Mouse (Mus musculus) spleen, adult 12 weeks (tissue): Measurements from ENCODE around the gene Psap.

Experiments
- DNase-seq: peaks from one replicate; pipeline ENCODE4 v3.0.0; 2022; ENCODE audit warnings: low spot score

The Psap gene

DNA sequence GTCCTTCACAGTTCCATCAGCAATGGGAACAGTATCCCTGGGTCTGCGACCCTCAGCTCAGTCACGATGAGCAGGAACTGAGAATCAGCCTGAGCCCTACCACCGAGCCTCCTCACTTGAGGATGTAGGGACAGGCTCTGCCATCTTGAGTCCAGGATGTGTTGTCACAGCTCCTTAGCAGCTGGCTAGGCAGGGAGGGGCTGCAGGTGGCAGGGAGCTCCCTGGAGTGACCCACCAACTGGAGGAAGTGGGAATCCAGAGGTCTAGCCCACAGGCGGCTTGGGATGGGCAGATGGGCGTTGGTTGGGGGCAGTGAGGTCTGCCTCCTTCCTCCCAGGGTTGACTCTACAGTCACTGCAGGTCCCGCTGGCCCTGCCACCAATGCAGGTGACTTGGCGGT is 14.1 kb upstream of the Psap start:
- DNase-seq = no peak

DNA sequence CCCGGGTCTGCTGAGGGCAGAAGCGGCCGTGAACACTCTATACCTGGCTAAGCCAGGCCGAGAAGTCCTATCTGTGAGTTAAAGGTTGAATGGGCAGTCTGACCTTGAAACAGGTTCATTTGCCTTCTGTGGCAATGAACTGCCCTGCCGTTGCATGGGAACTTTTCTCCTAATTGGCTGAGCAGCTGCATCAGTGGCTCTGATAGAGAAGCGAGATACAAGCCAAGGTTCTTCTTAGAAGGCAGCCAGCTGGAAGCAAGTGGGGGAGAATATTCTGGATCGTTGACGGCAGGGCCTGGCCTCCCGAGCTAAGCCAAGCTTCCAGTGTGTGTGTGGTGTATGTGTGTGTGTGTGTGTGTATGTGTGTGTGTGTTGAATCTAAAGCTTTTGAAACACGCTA is 12.2 kb upstream of the Psap start:
- DNase-seq = no peak

DNA sequence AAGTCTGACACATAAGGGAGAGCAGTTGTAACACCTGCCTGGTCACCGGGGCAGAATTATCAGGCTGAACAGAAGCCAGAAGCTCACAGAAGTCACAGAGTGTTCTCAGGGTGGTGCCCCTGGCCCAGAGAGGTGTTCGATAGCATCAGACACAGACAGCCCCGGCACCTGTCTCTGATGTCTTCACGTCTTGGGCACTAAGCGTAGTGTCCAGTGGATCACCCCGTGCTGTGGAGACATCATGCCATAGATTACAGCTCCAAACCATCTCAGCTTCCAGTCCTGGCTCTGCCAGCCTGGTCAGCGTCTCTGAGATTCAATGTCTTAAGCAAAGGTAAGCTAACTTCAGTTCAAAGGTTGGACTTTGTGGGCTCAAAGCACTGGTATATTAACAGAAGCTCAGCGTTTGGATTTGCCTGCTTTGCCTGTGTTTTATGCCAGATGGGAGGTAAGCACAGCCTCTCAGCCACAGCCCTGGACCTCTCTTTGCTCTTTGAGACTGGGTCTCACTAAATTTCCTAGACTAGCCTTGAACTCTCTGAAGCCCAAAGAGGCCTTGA is 10.5 kb upstream of the Psap start:
- DNase-seq = no peak

DNA sequence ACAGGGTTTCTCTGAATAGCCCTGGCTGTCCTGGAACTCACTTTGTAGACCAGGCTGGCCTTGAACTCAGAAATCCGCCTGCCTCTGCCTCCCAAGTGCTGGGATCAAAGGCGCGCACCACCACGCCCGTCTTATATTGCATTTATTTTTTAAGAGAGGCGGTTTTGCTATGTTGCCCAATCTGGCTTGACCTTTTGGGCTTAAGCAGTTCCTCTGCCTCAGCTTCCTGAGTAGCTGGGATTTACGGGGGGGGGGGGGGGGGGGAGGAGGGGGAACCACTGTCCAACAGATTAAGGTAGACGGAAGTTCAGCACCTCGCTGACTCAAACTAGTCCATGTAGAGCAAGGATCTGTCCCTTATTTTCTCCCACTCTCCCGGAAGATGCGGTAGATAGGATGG is 8.7 kb upstream of the Psap start:
- no peak for DNase-seq

DNA sequence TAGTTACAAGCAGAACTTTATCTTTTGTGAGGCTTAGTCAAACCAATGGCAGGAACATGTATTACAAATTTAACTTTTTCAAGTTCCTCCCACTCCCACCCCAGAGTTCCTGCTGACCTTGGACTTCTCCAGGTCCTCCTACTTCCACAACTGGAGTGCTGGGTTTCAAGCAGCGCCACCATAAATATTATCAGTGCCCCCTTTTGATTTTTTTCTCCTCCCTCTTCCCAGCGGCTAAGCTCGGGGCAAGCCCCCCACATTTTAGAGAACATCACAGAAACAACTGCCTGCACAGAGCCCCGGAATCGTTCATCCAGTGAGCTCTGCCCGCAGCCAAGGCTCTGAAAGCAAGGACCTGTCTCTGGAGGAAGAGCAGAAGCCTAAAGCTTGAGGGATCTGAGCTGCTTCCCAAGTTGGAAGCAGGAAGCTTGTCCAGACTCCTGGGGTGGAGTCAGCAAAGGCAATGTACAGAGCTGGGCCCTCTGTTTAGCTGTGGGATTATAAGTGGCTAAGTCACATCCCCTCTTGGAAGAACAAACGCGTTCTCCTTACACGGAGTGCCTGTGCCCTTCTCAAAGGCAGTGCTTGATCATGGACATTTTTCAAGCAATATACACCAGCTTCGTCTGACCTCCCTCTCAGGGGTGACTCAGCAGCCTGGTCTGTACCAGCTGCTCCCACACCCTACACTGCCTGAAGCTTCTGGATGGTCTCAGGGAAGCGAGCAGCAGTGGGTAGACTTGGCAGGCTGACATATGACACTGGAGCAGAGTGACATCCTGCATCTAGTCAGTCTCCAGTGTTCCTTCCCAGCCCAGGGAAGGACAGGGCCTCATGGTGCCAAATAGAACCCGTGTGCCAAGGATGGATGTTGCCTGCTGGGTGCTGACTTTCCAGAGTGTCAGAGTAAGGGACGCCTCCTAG is 8.0 kb upstream of the Psap start:
- no peak for DNase-seq

DNA sequence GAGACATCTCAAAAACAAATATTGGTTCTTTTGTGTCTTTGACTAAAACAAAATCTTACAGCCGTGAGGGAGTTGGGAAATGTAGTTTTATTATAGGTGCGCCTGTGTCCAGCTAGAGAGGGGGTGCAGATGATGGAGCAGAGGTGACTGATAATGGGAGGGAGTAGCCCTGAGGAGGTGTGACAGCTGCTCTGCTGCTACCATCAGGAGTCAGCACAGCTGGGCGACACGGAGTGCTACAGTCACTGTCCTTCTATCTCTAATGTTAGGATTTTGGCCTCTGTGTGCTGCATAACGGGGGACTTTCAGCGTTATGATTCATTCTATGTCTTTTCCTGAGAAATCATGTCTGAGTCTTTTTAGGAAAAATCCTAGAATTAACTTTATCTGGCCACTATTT is 6.4 kb upstream of the Psap start:
- no peak for DNase-seq

DNA sequence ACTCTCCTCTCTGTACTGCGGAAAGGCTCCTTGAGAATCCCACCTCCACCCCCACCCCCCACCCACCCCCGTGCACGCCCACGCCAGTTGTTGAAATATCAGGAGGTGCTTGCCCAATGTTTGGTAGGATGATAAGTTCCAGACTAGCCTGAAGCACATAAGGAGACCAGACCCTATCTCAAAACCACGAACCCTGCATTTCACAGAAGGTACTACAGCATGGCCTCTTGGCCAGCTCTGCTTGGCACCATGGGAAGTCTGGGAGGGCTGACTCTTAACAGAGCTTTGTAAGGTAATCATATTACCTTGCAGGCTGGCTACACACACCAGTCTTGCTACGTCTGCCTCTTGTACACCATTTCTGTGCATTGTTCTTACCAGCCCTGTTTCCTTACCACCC is 5.2 kb upstream of the Psap start:
- DNase-seq = no peak

DNA sequence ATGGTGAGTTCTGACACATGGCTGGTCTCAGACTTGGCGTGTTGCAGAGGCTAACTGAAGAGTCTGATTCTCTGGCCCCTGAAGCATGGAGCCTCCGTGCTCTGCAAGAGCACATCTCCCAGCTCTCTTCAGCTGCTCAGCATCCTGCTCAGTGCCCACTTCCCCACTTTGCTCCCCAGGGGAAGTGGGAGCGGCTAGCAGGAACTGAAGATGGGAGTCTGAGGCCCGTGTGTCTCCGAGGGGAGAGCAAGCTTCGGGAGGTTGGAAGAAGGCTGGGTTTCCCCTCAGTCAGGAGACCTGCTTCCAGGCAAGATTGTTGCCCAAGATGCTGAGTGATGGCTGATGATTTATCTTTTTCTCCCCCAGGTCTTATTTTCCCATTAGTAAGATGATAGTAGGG is 4.0 kb upstream of the Psap start:
- DNase-seq = no peak

DNA sequence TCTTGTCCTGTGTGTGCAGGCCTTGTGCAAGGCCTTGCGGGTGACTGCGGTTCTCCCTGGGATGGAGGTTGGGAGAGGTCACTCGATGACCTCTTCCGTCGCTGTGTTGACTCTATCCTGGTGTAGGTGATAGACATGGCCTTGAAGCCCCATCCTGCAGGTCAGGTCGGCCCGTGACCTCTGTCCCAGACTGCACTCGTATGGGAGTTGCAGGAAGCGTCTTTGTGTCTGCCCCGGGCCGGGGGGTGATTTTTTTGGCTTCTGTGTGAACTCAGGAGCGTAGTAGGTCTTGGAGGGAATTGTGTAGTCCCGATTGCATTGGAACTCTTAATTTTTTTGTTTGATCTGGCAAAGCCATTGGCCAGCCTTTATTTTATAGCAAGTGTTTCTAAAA is 576 bp downstream of the Psap start:
- no peak for DNase-seq

DNA sequence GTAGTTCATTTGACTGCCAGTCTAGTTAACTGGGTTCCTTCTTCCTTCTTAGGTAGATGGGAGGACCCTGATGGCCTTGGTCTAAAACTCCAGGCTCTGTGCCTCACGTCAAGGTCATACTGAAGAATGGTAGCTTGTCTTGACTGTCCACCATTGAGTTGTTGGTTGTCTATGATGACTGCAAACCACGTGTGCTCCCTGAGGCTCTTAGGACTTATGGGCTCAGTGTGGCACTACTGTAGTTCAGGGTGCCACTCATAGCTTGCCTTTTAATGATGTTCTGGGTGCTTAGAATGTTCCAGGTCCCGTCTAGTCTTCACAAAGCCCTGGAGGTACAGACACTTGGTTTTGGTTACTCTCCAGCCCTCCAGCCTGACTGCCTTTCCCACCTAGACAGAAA is 1.4 kb downstream of the Psap start:
- DNase-seq = no peak

DNA sequence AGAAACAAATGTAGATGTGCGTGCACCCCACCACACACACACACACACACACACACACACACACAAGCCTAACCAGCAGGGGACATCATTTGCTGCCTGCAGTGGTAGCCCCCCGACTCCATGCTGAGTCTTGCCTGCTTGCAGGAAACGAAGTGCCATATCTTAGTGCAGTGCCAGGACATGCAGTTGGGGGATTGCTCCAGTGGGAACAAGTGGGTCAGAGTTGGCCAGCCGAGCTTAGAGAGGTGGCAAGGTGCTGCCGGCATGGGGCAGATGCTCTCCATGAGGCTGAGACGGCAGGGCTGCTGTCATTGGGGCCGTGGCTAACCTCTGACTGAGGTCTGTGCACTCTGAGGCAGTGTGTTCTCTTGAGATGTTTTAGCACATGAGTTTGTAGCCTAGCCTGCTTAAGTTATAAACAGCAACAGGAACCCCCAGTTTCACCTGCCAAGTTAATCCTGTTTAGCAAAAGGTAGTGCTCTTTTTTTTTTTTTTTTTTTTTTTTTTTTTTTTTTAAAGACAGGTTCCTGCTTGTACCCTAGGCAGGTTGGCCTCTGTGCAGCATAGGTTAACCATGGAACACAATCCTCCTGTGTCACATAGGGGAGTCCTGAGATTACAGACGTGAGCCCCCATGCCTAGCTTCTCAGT is 2.0 kb downstream of the Psap start:
- no peak for DNase-seq

DNA sequence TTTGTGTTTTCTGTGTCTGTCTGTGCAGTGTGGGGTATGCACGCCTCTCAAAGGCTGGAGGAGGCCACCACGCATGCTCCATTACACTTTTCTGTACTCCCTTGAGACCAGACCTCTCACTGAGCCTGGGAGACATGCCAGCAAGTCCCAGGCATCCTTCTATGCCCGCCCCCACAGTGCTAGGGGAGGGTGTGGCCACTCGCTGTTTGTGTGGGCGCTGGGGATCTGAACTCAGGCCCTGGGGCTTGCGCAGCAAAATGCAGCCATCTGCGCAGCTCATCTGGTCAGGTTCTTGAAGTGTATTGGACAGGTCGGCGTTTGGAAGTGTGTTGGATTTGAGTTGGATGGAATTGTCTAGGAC is 2.5 kb downstream of the Psap start:
- DNase-seq = no peak

DNA sequence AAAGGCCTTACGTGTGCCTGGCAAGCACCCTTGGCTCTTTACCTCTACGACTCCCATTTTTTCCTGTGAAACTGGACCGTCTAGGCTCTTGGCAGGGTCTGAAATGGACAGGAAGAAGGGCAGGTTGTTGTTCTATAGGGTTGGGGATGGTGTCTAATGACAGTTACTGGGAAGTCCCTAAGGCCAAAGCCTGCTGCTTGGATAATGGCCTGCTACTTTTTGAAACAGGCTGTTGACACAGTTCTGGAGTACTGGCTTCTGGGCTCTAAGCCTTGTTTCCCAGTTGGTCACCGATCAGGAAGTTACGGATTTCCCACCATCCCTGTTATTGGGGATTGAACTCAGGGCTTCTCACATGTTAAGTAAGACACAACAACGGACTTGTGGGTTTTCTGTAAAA is 2.9 kb downstream of the Psap start:
- DNase-seq = no peak

DNA sequence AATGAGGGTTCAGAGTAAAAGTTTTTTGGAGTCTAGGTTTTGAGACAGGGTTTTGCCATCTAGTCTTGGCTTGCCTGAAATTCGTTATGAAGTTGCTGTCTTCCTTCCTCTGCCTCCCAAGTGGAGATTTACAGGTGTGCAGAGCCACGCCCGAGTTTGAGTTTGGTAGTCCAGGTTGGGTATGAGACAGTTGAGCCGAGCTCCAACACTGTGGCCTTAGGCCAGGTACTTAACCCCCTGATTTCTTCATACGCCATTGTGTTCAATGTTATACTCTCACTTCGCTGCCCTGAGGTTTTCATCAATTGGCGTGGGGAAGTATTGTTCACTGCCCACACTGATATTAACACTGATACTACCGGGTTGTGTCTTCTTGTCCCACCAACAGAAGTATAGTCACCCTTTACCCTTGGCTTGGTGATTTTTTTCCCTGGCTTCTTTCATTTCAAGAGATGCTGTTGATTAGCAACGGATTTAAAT is 4.2 kb downstream of the Psap start:
- no peak for DNase-seq

DNA sequence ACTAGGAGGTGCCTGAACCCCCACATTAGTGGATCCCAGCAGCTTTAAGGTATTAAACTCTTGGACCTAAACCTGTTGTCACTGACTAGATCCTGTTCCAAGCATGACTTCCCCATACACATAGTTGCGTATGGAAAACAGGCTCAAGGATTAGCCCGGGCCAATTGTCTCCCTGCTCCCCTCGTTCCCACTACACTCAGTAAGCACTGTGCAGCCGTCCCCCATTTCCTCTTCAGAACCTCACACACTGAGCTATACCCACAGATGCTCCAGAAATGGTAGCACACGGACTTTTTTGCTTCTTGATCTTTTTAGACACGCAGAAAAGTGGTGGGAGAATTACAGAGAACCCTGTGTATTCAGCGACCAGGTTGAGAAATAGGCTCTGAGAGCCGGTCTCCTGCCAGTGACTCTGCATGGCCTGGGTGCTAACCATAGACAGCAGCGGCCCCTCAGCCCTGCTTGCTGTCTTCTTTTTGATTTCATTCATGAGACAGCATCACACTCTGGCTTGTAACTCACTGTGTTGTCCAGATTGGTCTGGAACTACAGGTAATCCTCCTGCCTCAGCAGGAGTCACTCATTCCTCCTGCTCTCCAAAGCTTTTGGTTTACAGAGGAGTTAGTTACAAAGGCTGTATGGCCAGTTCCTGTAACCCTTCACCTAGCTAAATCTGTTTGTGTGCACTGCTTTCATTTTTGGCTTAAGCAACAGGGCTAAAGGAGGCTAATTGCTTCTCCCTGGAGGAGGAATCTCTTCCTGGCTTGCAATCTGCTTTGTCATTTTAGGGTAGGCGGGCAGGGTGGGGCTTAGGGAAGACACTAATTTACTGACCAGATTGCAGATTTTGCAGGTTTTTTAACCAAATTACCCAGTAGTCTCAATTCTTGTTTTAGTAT is 4.9 kb downstream of the Psap start:
- no peak for DNase-seq

DNA sequence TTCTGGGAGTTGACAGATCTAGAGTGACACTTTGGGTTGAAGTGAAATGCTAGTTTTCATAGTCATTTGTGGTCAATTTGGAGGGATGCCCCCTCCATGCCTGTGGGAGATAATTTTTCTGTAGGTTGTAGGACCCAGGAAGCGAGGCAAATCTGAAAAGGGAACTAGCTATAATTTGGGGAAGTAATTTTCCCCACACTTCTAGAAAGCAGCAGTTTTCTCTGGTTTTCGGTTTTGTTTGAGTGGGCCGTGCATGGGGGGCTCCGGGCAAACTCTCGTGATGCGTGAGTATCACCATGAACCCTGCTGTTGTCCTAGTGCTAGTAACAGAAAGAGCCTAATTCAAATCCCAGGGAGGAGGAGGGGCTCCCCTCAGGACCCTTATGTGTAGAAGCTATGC is 6.8 kb downstream of the Psap start:
- no peak for DNase-seq

DNA sequence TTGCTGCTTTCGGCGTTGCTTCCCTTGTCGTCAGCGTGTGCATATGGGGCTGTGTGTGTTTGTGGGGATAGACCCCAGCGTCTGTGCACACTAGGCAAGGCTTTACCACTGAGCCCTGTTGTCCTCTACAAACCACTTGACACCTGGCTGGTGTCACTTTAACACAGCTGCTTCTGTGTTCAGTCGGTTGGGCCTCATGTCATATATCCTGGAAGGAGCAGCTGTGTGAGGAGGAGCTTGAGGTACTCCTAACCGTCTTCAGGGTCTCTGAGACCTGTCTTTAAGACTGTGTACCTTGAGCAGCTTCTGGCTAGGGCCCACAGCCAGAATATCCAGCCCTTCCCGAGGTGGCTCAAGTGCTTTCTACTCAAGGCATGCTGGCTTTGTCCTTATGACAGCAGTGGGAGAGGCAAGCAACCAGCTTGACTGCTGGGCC is 7.3 kb downstream of the Psap start:
- no peak for DNase-seq

DNA sequence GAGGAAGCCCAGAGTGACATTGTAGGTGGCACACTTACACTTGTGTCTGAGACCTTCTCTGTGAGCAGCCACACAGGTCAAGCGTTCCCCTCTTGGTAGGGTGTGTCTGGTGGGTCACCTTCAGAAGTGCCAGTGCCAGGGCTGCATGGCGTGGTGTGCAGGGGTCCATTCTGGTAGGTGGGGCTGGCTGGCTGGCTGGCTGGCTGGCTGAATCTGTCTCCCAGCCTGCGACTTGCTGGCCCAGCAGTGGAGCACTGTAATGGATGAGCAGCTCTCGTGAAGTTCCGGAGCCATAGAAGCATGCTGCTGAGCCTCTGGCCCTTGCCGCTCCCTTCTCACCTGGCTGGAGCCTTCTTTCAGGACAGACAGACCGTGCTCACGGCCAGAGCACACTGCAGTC is 7.8 kb downstream of the Psap start:
- no peak for DNase-seq

DNA sequence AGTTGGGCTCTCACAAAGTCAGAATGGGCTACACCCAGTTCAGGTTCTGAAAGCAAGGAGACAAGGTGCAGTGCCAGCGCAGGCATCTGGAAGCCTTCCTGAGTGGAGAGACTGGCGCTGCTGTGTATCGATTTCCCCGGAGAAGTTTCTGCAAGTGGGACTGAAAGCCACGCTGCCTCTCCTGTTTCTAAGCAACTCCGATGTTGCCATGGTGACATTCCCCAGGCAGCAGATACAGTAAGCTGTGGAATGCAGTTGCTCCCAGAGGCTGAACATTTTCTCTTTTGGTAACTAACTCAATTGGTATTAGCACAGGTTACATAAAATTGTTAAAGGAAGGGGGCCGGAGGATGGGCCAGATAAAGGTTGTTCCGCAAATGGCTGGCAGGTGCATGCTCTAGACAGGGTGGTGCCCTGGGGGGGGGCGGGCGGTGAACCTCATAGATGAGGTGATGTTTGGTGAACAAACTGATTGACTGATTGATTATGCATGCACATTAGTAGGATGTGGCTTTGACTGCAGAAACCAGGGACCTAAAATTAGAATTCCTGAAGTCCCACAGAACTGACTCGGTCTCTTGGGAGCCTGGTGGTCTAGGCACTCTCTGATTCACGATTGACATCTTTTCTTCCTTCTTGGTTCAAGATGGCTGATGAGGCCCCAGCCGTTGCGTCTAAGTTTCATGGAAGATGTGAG is 8.4 kb downstream of the Psap start:
- DNase-seq = no peak

DNA sequence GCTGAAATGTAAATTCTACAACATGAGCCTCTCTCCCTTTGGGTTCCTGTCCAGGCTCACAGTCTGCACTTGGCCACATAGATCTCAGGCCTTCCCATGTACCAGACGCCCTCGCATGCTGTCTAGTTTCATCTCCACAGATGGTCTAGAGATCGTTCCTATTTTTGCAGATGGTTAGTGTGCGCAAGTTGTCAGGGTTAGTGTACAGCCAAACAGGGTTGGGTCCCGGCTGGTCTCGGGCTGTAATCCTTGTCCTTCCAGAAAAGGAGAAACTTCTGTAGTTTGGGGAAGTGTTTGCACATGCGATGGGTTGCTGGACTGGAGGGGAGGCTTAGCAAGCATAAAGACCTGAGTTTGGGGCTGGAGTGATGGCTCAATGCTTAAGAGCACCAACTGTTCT is 9.1 kb downstream of the Psap start:
- DNase-seq = no peak

DNA sequence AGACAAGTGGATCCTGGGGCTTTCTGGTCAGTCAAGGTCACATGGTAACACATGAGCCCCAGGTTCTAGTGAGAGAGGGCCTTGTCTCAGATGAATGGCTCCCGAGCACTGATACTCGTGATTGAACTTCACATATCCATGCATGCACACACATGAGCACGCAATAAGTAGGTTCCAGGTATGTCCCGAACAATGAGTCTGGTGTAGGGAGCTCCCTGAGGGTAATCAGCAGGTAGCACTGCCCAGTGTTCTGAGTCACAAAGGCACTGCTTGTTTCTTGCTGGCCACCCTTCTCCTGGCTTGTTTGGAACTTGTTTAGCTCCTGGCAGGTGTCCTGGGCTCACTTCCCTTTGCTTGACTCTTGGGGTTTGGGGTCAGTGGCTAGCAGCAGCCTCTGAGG is 9.7 kb downstream of the Psap start:
- no peak for DNase-seq

DNA sequence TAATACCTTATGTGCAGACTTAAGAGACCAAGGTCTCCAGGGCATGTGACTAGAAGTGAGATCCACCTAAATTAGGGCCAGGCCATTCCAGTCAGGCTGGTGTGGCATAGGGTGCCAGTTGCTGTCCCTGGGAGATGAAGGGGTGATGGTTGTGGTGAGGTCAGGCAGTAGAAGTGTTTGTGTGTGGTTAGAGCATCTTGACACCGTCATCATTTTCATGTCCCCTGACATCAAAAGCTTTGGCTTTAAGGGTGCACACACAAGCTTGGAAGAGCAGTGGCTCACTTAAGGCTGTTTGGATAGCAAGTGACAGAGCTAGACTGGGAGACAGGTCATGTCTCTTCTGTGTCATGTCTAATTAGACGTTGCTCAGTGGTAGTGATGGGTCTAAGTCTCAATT is 10.3 kb downstream of the Psap start:
- no peak for DNase-seq
